Mouse (Mus musculus): ENCODE measurements around the gene Eef1akmt2. TPM values are rescaled to one million over a fixed set of nuclear protein-coding genes. Genes with fewer than 3 reads are reported as not detected.
A peak's percentile ranks its signal among the peaks of the same experiment; 100 is the strongest.

Eef1akmt2 gene
- polyA plus RNA-seq, 3 experiments from 2014 or later = 60.0 to 76.4 (median 74.4) TPM

GRCm38 (mm10) chr7:132810368-132810767 lies 42.1 kb downstream of the Eef1akmt2 start:
- ATAC-seq = no peak

GRCm38 (mm10) chr7:132809721-132810120 lies 42.8 kb downstream of the Eef1akmt2 start:
- no peak for ATAC-seq

GRCm38 (mm10) chr7:132808841-132809682 lies 43.4 kb downstream of the Eef1akmt2 start:
- no peak for ATAC-seq

GRCm38 (mm10) chr7:132808051-132808796 lies 44.2 kb downstream of the Eef1akmt2 start:
- ATAC-seq = no peak

GRCm38 (mm10) chr7:132806926-132807857 lies 45.3 kb downstream of the Eef1akmt2 start:
- ATAC-seq = no peak

- no peak for ATAC-seq
Observed at GRCm38 (mm10) chr7:132806286-132806685, 46.2 kb downstream of the Eef1akmt2 start.

GRCm38 (mm10) chr7:132804951-132805350 lies 47.5 kb downstream of the Eef1akmt2 start:
- ATAC-seq = peak; percentile 25

- no peak for ATAC-seq
Observed at GRCm38 (mm10) chr7:132804461-132804860, 48.0 kb downstream of the Eef1akmt2 start.

- ATAC-seq = peak; percentile 70
Observed at GRCm38 (mm10) chr7:132803962-132804361, 48.5 kb downstream of the Eef1akmt2 start.

- no peak for ATAC-seq
Observed at GRCm38 (mm10) chr7:132803336-132803735, 49.1 kb downstream of the Eef1akmt2 start.

GRCm38 (mm10) chr7:132802691-132803090 lies 49.8 kb downstream of the Eef1akmt2 start:
- ATAC-seq = no peak

- peak; percentile 33 for ATAC-seq
Observed at GRCm38 (mm10) chr7:132802066-132802465, 50.4 kb downstream of the Eef1akmt2 start.

GRCm38 (mm10) chr7:132801509-132801908 lies 51.0 kb downstream of the Eef1akmt2 start:
- no peak for ATAC-seq

GRCm38 (mm10) chr7:132800868-132801267 lies 51.6 kb downstream of the Eef1akmt2 start:
- ATAC-seq = no peak

GRCm38 (mm10) chr7:132799119-132800016 lies 53.1 kb downstream of the Eef1akmt2 start:
- no peak for ATAC-seq

GRCm38 (mm10) chr7:132795141-132795540 lies 57.3 kb downstream of the Eef1akmt2 start:
- peak; percentile 18 for ATAC-seq

GRCm38 (mm10) chr7:132793467-132793866 lies 59.0 kb downstream of the Eef1akmt2 start:
- peak; percentile 20 for ATAC-seq

GRCm38 (mm10) chr7:132790447-132791219 lies 61.8 kb downstream of the Eef1akmt2 start:
- no peak for ATAC-seq

- no peak for ATAC-seq
Observed at GRCm38 (mm10) chr7:132788826-132789225, 63.6 kb downstream of the Eef1akmt2 start.

- peak; percentile 51 for ATAC-seq
Observed at GRCm38 (mm10) chr7:132787496-132788190, 64.8 kb downstream of the Eef1akmt2 start.
